Mouse (Mus musculus) ES-Bruce4 (cell line): ENCODE measurements around the gene Timm29.

Source experiments
- CTCF ChIP-seq: IDR thresholded peaks from one replicate; pipeline ENCODE4 v1.8.1; 2011; ENCODE audit warnings: low read depth, low read length
- EP300 ChIP-seq: IDR thresholded peaks from 2 replicates; pipeline ENCODE4 v1.6.1; 2011; ENCODE audit warnings: low read depth, low read length; ENCODE audit not compliant: insufficient read depth
- POLR2A ChIP-seq: IDR thresholded peaks from one replicate; pipeline ENCODE4 v1.8.1; 2011; ENCODE audit warnings: low read length; ENCODE audit not compliant: insufficient read depth

DNA sequence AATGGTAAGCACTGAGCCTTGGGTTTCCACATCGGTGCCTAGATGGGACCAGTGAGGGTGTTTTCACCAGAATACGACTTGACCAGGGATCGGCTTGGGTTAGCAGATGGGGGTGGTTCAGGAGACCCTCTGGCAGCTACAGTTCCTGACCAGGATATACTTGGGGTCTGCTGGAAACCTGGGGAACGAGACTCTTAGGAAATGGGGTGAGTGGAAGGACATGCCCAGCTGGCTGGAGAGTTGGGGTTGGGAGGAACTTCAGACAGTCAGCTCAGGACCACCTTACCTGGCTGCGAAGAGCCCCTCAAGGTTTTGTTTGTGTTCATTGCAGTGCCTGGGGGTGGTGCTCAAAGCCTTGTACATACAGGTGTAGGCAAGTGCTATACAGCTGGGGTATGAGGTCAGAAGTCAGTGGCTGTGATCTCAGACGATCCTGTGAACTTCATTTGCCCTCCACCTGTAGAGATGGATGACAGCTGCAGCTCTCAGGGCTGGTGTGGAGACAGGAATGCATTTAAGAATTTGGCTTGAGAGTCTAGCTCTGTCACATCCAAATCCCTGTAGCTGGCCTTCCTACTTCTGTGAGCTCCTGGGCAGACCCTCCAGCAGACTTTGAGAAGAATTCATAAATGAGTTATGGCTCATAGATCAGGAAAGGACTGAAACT lies 38.8 kb upstream of the Timm29 start:
- TF ChIP-seq CTCF (no peak), EP300 (no peak), POLR2A (no peak)
